Mouse (Mus musculus): ENCODE measurements around the gene Fndc9.

- TF ChIP-seq CTCF (IDR thresholded peaks at IDR 0.05; ENCODE audit: low read depth, low read length), result no peak
- no peak for TF ChIP-seq POLR2A (IDR thresholded peaks at IDR 0.05; ENCODE audit: insufficient read depth, low read length)
- TF ChIP-seq EP300 (IDR thresholded peaks at IDR 0.05; ENCODE audit: insufficient read depth, low read depth, low read length), result no peak
Measured at GRCm38 (mm10) chr11:46265031-46265786, 29.9 kb downstream of the Fndc9 start.

Measured in ES-Bruce4 (cell line).